Mouse (Mus musculus) erythroblast, embryonic 14.5 days (primary cell): Measurements from ENCODE around the gene Zfp462.

Experiments
- GATA1 ChIP-seq: IDR thresholded peaks from 2 replicates; pipeline ENCODE4 v1.6.1; 2012; ENCODE audit warnings: low read length, inconsistent platforms, mixed read lengths
- TAL1 ChIP-seq: IDR thresholded peaks from 3 replicates; pipeline ENCODE4 v1.6.1; 2012; ENCODE audit warnings: low read length, inconsistent platforms, mixed read lengths

GRCm38 (mm10) chr4:54998146-54998841 lies 53.4 kb downstream of the Zfp462 start:
- TF ChIP-seq GATA1 (no peak), TAL1 (no peak)
